ENCODE assay signal across 16 mouse cellular contexts in the genomic region with DNA sequence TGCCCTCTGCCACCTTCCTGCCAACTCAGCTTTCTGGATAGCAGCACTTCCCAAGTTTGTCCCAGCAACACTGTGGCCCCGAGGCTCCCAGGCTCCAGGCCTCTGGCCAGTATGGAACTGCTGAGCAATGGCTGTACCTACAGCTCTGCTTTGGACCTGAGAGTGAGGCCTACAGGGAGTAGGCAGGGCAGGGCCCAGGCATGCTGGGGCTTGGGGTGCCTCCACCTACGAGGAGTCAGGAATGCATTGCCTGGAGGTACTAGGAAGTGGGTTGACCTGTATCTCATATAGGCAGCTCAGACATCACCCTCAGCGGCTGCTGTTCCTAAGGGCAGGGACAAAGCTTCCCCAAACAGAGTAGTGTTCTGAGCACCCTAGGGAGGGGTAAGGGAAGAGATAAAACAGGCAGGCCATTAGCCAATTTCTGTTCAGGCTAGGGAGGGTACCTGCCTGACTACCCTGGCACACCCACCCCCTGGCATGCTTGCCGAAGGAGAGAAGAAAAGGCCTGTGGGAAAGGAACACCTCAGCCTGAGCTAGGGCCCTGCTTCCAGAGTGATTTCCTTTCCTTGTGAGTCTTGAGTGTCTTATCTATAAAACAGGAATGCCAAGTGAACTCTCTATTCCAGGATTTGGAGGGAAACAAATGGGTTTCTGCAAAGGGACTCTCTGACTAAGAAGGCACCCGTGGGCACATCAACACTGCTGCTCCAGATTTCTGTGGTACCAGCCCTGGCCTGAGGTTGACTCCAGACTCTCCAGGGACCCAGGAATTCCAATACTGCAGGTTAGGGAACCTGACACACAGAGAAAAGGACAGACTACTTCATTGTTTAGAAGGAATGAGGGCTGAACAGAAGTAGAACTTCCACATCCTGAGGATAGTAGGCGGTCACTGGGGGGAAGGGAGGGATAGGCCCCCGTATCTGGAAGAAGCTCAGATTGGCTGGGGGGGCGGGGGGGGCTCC. TPM values are rescaled to one million over a fixed set of nuclear protein-coding genes. Genes with fewer than 3 reads are reported as not detected.
DNase-seq lines count a peak whose midpoint lies in the region; ATAC-seq and TF ChIP-seq lines count a peak whose summit lies in the region.
"Had no signal": no experiment of that assay in that cellular context is flagged by ENCODE, and none has a peak within 500 bp of the region (broad histone marks: within the 10 kb centered on the region; RNA-seq: fewer than 3 reads in every experiment).

No protein-coding gene starts in this region.

- H3K27me3 ChIP-seq in lung, embryonic 14.5 days (ENCODE audit: insufficient read depth, low read length): peaks cover 7% of the 10 kb centered on the region
- no peaks in the 10 kb centered on the region for H3K27me3 ChIP-seq in intestine, embryonic 14.5 days (replicated peaks; ENCODE audit: control insufficient read depth, insufficient read depth, low read length)

- H3K36me3 ChIP-seq in lung, embryonic 14.5 days (ENCODE audit: insufficient read depth): peaks cover 4% of the 10 kb centered on the region; the same call in 1 of the 2 replicates
- peaks cover 7% of the 10 kb centered on the region for H3K36me3 ChIP-seq in ES-E14 (ENCODE audit: control insufficient read depth, insufficient read depth, low read length, poor library complexity, severe bottlenecking)
- 0 out of 2 replicates have a peak, but pooled peaks cover 5% of the 10 kb centered on the region for H3K36me3 ChIP-seq in intestine, embryonic 14.5 days (ENCODE audit: control insufficient read depth, insufficient read depth, low read length)

- no peaks in the 10 kb centered on the region for H3K9me3 ChIP-seq in lung, embryonic 14.5 days (ENCODE audit: low read depth, low read length)
- H3K9me3 ChIP-seq in ES-E14 (ENCODE audit: control insufficient read depth, insufficient read depth, low read depth, low read length): no peaks in the 10 kb centered on the region
- no peaks in the 10 kb centered on the region for H3K9me3 ChIP-seq in intestine, embryonic 14.5 days (ENCODE audit: control insufficient read depth, low read length)
- H3K9me3 ChIP-seq: kidney, embryonic 15.5 days had no signal

- in situ Hi-C loops in ES-E14 (cut with MboI; ENCODE audit: low sequenced_read_pairs in 2 of 2, unreplicated experiment in 2 of 2): no loop called here

- H3K4me1 ChIP-seq in lung, embryonic 14.5 days (ENCODE audit: insufficient read depth): peaks cover 39% of the 10 kb centered on the region
- H3K4me1 ChIP-seq in ES-E14 (ENCODE audit: control insufficient read depth in 2 of 2, insufficient read depth in 2 of 2, low read length in 2 of 2, poor library complexity in 1 of 2): peaks cover 10 to 39% of the 10 kb centered on the region in 2 experiments
- peaks cover 40% of the 10 kb centered on the region for H3K4me1 ChIP-seq in intestine, embryonic 14.5 days (replicated peaks; ENCODE audit: control insufficient read depth, insufficient read depth, low read length)

- ATAC-seq in lung, embryonic 14.5 days (ENCODE audit: insufficient read depth): no peak
- ATAC-seq in intestine, embryonic 14.5 days (replicated peaks; ENCODE audit: low FRiP score, low TSS enrichment, low read depth): no peak
- ATAC-seq: forebrain, embryonic 14.5 days; midbrain, embryonic 16.5 days had no signal

- WGBS in lung, embryonic 14.5 days: 47% methylated on average over 8 of the region's 8 CpGs
- WGBS in intestine, embryonic 14.5 days: 72% methylated on average over 8 of the region's 8 CpGs

- H3K27ac ChIP-seq in lung, embryonic 14.5 days (ENCODE audit: low read depth): peak overlapping the region; percentile 84
- H3K27ac ChIP-seq in ES-E14 (ENCODE audit: insufficient read depth, low read depth, low read length, poor library complexity, severe bottlenecking): peak overlapping the region; percentile 33; the same call in 1 of the 2 replicates
- peak overlapping the region; percentile 29; the same call in 1 of the 2 replicates for H3K27ac ChIP-seq in intestine, embryonic 14.5 days (ENCODE audit: low read depth)

- peak; percentile 92 for DNase-seq in heart, adult 11 months
- DNase-seq in heart, postnatal 10 days: no peak
- peak; percentile 28 for DNase-seq in lung, embryonic 14.5 days
- no peak for DNase-seq in lung, postnatal 25 days (ENCODE audit: low spot score)
- no peak for DNase-seq in ES-E14 (ENCODE audit: low read depth, low spot score)
- DNase-seq in intestine, embryonic 14.5 days (ENCODE audit: low spot score): no peak
- no peak for DNase-seq in right cerebral cortex, postnatal 10 days (ENCODE audit: low spot score in 2 of 2)
- DNase-seq in right cerebral cortex, postnatal 4 days: no peak
- DNase-seq: adrenal gland, adult 8-10 months; thymus, postnatal 14 days had no signal

- intact Hi-C loops in heart, postnatal 10 days (cut with DNase I): no loop called here

- H3K4me3 ChIP-seq in lung, embryonic 14.5 days (ENCODE audit: low read depth, low read length): no peak overlapping the region
- no peak overlapping the region for H3K4me3 ChIP-seq in ES-E14 (ENCODE audit: insufficient read depth in 1 of 2, low read depth in 1 of 2, low read length in 2 of 2, poor library complexity in 1 of 2, severe bottlenecking in 1 of 2)
- H3K4me3 ChIP-seq in intestine, embryonic 14.5 days (ENCODE audit: low read depth, low read length): no peak overlapping the region
- H3K4me3 ChIP-seq: kidney, embryonic 15.5 days had no signal

- no peak for TF ChIP-seq CTCF in lung, embryonic 14.5 days (IDR thresholded peaks at IDR 0.05; ENCODE audit: low read depth)

- H3K4me2 ChIP-seq in lung, embryonic 14.5 days: peak overlapping the region; percentile 27; the same call in 1 of the 2 replicates
- no peak overlapping the region for H3K4me2 ChIP-seq in intestine, embryonic 14.5 days (ENCODE audit: low read length)
- H3K4me2 ChIP-seq: liver, embryonic 11.5 days had no signal

- no peak overlapping the region for H3K9ac ChIP-seq in lung, embryonic 14.5 days
- no peak overlapping the region for H3K9ac ChIP-seq in ES-E14 (ENCODE audit: insufficient read depth, low read depth, low read length, poor library complexity, severe bottlenecking)
- H3K9ac ChIP-seq in intestine, embryonic 14.5 days (ENCODE audit: low read length): no peak overlapping the region
- H3K9ac ChIP-seq: kidney, embryonic 15.5 days had no signal

TF ChIP-seq in ES-E14, 5 proteins besides CTCF, POLR2A, EP300 and RAD21:
- TF ChIP-seq HCFC1 (IDR thresholded peaks at IDR 0.05; ENCODE audit: borderline replicate concordance, insufficient read depth, low read length): no peak
- TF ChIP-seq ZC3H11A (IDR thresholded peaks at IDR 0.05; ENCODE audit: borderline replicate concordance, low read depth, low read length): no peak
- no peak for TF ChIP-seq ZNF384 (IDR thresholded peaks at IDR 0.05; ENCODE audit: low read depth, low read length)
- no peak for TF ChIP-seq CHD2 (IDR thresholded peaks at IDR 0.05; ENCODE audit: low read depth, low read length)
- no peak for TF ChIP-seq MAFK (IDR thresholded peaks at IDR 0.05; ENCODE audit: insufficient read depth, low read depth, low read length)

RNA-seq across cellular contexts. Expression of gene Itga3, which starts 6.2 kb away (rescaled TPM):
- total RNA-seq in heart, postnatal 10 days (2021): 10 to 100 TPM; 14.3 to 14.6 TPM
- polyA plus RNA-seq in lung, embryonic 14.5 days (2014; fragmentation: Nextera tagmentation; extraction: Ambion mirVana): 27.1 and 28.4 TPM in 2 replicates
- total RNA-seq in ES-E14 (2012; rRNA removed): 189 and 246 TPM in 2 replicates
- polyA plus RNA-seq in intestine, embryonic 14.5 days (2014; fragmentation: Nextera tagmentation; extraction: Ambion mirVana): 24.1 and 29.0 TPM in 2 replicates

RNA-seq across cellular contexts. Expression of gene Pdk2, which starts 29.3 kb away (rescaled TPM):
- 100 to 1,000 TPM; 261 to 278 TPM for total RNA-seq in heart, postnatal 10 days (2021)
- polyA plus RNA-seq in lung, embryonic 14.5 days (2014; fragmentation: Nextera tagmentation; extraction: Ambion mirVana): 24.5 and 27.4 TPM in 2 replicates
- 1.3 and 1.7 TPM in 2 replicates for total RNA-seq in ES-E14 (2012; rRNA removed)
- 26.4 and 29.6 TPM in 2 replicates for polyA plus RNA-seq in intestine, embryonic 14.5 days (2014; fragmentation: Nextera tagmentation; extraction: Ambion mirVana)

RNA-seq across cellular contexts. Expression of gene Dlx3, which starts 49.5 kb away (rescaled TPM):
- total RNA-seq in heart, postnatal 10 days (2021): not detected
- polyA plus RNA-seq in lung, embryonic 14.5 days (2014; fragmentation: Nextera tagmentation; extraction: Ambion mirVana): 0.11 and 0.18 TPM in 2 replicates
- total RNA-seq in ES-E14 (2012; rRNA removed): 0.11 and 0.54 TPM in 2 replicates
- polyA plus RNA-seq in intestine, embryonic 14.5 days (2014; fragmentation: Nextera tagmentation; extraction: Ambion mirVana): 0.72 and 0.91 TPM in 2 replicates
- total RNA-seq: adrenal gland, adult 8-10 months; hematopoietic stem cell, adult 5-6 weeks; layer of hippocampus, postnatal 25 days had no signal
- polyA plus RNA-seq: forebrain, embryonic 14.5 days had no signal

Comparison
In these comparisons a context has a peak if more than half of its experiments do, and no peak if none do; other contexts are left out.
1. DNase-seq: peak in heart, adult 11 months (single experiment) and lung, embryonic 14.5 days (single experiment); none in heart, postnatal 10 days (0 of 2), lung, postnatal 25 days (single experiment), ES-E14 (single experiment), intestine, embryonic 14.5 days (single experiment), right cerebral cortex, postnatal 10 days (0 of 2) and right cerebral cortex, postnatal 4 days (single experiment).
2. H3K27ac ChIP-seq: peak in every context shown above with its lines; median percentile 84 in lung, embryonic 14.5 days; 33 in ES-E14; 29 in intestine, embryonic 14.5 days.
3. RNA of gene Itga3, which starts 6.2 kb away (total RNA-seq): 189 to 246 TPM in ES-E14; 14.3 to 14.6 TPM in heart, postnatal 10 days; every median in the first group is over 10 times any median in the second.
4. RNA of gene Pdk2, which starts 29.3 kb away (total RNA-seq): 261 to 278 TPM in heart, postnatal 10 days; 1.3 to 1.7 TPM in ES-E14; every median in the first group is over 10 times any median in the second.